Mouse (Mus musculus) v-Abl transformed pro-B cells (cell line): ENCODE measurements at regions not wholly inside any gene's neighbourhood (a gene's known extent, or its start where the extent isn't known, plus 50 kb on each side); places are given as distances from the start of the nearest gene placed in this dataset.

ENCODE experiments used
- in situ Hi-C, 2 experiments: fragments of 400-800 bp; cut with MboI; formaldehyde crosslinking; loops; one replicate each; pipeline ENCODE4 v1.15.1; 2025; ENCODE audit not compliant: unreplicated experiment in 2 of 2

DNA sequence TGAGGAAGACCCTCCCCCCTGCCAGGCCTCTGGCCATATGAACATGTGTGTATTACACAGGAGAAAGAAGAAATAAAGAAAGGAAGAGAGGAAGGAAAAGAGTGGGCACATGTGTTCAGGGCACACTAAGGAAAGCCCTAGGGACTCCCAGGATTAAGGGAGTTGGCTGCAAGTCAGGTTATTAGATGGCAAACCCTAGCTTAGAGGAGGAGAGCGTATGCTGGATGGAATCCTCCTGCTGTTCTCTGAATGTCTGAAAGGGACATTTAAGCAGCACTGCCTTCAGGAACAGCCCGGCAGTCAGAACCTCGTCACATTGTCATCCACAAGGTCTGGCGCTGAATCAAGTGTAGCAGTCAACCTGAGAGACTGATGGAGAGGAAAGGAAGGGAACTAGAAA is 98.1 kb upstream of the Ppp1r26 start:
- in situ Hi-C loops, result no loop called here

DNA sequence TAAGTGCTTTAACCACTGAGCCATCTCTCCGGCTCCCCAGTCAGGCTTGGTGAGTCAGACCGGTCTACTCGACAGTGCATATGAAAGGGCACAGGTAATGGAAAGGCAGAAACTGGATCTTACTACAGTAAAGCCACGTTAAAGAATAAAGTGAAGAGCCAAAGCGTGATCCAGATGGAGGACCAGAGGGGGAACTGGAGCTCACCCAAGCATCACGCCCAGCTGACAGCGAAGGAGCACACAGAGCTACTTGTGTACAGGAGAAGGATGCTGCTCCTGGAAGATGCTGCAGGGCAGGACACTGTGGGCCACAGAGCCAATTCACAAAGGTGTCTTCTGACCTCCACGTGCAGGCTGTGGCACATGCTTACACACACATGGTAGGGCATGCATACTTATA is 96.7 kb upstream of the Ppp1r26 start:
- in situ Hi-C loops, result no loop called here

DNA sequence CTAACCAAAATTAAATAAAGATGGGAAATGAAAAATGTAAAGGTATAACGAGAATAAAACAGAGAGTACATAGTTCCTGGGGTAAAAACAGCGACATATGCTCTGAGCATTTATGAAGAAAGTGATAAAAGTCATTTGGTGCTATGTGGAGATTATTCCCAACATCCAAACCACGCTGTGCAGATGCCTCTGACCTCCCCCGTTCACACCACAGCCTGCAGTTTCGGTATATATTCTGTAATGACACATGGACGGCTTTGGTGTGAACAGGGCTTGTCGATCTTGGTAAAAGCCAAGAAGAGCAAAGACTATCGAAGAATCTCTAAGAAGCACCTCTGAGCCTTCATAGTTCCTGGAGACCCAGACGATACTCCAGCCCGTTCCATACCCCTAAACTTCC is 95.2 kb upstream of the Ppp1r26 start:
- in situ Hi-C loops, result no loop called here

DNA sequence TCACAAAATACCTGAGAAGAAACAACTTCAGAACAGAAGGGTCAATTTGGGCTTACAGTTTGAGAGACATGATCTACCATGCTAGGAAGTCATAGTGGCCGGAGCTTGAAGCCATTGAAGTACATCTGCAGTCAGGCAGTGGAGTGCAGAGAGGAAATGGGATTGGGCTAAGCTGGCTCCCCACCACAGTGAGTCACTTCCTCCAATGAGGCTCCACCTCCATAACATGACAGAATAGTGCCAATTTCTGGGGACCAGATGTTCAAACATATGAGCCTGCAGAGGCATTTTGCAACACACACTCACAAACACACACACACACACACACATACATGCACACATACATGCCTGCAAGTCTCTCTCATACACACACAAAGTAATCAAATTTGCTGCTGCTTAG is 93.7 kb upstream of the Ppp1r26 start:
- in situ Hi-C loops, result no loop called here

DNA sequence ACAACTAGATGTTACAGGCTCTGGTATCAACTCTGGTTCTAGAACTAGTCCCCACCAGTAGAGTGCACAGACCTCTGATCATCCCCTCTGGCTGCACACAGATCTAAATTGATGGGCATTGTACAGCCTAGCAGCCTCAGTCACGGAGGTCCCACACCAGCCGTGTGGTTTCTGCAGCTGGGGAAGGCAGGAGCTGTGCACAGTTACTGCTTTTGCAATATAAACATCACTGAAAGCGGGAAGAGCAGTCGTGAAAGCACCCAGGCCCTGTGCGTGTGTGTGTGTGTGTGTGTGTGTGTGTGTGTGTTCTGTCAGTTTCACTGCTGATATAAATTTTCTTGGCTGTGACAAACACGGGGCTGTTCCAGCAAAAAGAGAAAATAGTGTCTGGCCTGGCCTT is 84.4 kb upstream of the Ppp1r26 start:
- in situ Hi-C loops, result no loop called here

DNA sequence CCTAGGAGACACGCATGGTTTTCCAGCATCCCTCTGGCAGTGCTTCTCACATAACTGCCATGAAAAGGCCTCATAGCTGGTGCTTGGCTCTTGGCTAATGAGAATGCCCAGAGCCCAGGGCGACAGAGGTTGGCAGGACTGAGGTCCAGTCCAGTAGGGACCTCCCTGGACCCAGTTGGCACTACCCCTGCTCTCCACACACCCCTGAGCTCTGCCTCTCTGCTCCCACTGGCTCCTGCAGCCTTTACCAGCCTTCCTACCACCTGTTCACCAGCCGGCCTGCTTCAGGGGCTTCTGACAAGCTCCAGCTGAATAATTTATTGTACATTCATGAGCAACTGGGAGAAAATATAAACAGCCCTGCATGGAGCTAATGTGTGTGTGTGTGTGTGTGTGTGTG is 82.0 kb upstream of the Ppp1r26 start:
- in situ Hi-C loops, result no loop called here

DNA sequence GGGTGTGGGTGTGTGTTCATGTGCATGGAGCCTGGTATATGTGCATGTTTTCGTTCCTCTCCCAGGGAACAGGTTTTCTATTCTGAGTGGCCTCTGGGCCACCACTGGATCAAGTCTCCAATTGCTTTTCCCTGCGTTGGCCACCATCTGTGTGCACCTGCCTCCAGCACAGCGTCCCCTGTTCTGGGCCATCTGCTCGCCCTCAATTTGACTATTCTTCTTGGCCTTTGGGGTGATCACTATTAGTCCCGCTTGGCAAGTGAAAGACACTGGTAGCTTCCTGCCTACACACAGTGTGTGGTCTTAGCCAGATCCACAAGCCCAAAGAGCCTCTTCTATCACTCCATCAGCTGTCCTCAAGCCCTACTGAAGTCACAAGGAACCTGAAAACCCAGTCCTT is 80.8 kb upstream of the Ppp1r26 start:
- in situ Hi-C loops, result no loop called here

DNA sequence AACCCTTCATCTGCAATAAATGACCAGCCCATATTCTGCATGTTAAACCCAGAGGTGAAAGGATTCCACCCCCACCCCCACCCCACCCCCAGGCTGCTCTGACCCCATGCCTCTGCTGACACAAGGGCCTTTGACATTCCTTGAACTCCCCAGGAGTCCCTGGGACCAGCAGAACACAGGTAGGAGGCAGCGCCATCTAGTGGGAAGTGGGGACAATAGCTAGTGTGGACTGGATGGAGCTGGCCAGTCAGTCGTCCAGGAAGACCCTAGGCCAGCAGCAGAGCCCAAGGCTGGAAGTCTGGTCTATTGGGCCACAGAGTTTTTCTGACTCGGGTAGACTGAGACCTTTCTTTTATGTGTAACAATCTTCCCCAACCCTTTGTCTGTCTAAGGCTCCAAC is 71.8 kb upstream of the Ppp1r26 start:
- in situ Hi-C loops, result loop anchor here in 1 of 2 experiments (5.0 to 25.0 kb wide), 2 partner anchors 37 to 1088 kb away; no protein-coding TSS in a partner anchor

DNA sequence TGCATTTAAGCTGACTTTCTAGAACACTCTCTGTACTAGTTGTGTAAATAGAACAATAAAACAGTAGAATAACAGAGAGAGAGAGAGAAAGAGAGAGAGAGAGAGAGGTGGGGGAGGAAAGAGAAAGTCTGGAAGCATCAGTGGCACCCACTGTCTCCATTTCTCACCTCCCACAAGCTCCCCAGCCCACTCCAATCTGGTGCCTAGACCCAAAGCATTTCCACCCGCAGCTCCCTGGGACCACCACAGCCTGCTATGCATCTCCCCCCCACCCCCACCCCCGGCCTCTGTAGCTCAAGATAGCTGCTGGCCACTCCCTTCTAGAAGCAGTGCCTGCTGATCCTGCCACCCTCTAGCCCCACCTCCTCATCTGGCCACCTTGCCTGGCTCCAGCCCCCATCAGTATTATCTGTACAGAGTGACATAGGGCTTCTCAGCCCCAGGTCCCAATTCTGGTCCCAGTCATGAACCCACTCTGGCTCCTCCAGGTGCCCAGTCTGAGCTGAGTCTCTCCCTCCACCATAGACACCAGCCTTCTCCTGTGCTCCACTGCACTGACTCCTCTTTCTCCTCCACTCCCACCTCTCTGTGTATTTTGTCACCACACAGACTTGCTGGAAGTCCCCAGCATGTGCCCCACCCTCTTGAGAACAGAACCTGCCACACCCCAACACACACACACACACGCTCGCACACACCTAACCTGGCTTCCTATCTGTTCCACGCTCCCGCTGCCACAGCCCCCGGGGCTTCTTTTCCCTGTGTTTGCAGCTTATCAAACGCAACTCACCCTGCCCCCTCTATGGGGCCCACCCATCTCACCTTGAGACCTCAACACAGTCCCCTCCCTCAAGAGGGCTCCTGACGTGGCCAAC is 68.4 kb upstream of the Ppp1r26 start:
- in situ Hi-C loops, result loop anchor here in 1 of 2 experiments (25.0 kb wide), 1 partner anchor 1091 kb away; no protein-coding TSS in a partner anchor

DNA sequence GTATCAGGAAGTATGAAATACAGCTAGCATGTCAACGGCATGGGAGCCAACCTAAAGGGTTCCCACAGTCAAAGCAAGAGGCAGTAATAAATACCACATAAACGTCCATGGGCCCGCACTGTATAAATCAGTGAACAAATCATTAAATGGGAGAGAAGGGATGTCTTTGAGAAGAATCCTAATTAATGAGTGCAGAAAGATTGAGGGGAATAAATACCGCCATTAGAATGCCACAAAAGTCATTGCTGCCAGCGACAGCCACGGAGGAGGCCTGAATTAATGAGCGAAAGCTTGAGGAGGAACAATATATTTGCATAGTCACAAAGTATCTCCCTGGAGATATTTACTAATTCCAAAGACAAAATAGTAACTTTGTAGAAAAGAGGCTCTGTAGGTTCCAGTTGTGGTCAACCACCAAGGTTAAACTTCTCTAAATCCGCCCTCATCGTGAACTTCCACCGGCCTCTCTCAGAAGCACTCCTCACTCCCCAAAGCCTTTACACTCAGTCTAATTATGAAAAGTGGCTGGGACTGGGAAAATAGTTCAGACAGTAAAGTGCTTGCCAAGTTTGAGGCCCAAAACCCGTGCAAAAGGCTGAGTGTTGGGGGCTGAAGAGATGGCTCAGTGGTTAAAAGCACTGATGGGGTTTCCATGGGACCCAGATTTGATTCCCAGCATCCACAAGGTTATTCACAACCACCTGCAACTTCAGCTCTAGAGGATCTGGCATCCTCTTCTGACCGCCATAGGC is 64.4 kb upstream of the Ppp1r26 start:
- in situ Hi-C loops, result loop anchor here in 1 of 2 experiments (25.0 kb wide), 1 partner anchor 1095 kb away; no protein-coding TSS in a partner anchor

DNA sequence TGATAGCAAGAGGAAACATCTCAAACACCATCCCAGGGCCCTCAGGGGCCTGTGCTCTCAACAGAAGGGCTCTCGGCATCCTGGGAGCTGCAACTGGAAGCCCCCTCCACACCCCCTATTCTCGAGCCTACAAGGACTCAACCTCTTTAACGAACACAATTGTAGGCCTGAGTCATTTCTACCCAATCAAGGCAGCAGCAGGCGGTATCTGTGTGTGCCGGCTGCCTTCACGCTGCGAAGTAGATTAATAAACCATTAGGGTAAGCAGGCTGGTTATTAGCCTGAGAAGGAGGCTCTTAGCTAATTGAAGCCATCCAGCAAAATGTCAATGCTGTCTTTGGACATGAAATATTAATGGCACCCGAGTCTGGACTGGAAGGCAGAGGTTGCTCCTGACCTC is 61.7 kb upstream of the Ppp1r26 start:
- in situ Hi-C loops, result loop anchor here in 1 of 2 experiments (25.0 kb wide), 1 partner anchor 1098 kb away; no protein-coding TSS in a partner anchor

DNA sequence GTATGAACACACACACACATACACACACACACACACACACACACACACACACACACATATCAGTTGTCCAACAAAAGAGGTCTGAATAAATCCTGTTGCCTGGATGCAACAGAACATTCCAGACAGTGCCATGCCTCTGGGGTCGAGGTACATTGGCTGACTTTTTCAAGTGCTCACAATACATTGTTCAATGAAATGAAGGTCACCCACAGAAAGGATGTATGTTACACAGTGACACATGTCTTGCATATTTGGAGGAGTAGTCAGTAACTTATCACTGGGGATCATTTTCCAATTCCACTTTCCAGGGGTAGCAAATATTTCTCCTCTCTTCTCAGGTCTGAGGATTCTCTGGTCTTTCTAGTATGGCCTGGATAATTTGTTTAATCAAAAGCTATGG is 59.8 kb upstream of the Ppp1r26 start:
- in situ Hi-C loops, result loop anchor here in 1 of 2 experiments (25.0 kb wide), 1 partner anchor 1099 kb away; no protein-coding TSS in a partner anchor

DNA sequence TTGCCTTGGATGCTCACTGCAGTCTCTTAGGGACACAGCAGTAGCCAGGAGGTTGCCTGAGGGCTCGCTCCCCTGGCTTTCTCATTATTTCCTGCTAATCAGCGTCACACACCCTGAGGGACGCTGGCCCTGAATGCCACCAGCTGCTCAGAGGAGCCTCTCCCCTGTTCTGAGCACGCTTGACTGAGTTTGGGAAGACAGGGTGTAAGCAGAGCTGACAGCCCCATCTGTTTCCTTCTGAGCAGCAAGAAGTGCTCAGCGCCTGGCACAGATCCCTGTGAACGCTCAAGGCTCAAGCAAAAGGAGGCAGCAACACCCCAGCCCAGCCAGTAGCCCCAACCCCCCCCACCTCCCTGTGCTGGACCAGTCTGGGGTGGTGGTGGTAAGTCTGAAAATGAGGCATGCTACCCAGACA is 59.2 kb upstream of the Ppp1r26 start:
- in situ Hi-C loops, result loop anchor here in 1 of 2 experiments (25.0 kb wide), 1 partner anchor 1100 kb away; no protein-coding TSS in a partner anchor

DNA sequence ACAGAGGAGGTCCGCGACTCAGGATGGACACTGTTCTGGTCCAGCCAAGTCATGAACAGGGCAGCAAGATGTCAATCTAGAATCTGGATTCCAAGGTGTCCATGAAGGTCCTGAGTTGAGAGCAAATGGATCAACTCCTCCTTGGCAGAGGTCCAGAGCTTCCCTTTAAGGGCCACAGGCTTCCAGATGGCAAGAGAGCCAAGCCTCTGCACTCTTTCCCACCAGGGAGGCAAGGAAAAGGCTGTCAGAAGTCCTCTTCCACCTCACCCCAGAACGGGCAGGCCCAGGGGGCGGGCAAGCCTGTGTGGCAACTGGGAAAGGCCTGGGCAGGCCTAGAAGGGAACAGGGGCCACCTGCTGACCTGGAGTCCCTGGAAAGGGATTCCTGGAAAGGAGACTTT is 58.7 kb upstream of the Ppp1r26 start:
- in situ Hi-C loops, result loop anchor here in 1 of 2 experiments (25.0 kb wide), 1 partner anchor 1101 kb away; no protein-coding TSS in a partner anchor

DNA sequence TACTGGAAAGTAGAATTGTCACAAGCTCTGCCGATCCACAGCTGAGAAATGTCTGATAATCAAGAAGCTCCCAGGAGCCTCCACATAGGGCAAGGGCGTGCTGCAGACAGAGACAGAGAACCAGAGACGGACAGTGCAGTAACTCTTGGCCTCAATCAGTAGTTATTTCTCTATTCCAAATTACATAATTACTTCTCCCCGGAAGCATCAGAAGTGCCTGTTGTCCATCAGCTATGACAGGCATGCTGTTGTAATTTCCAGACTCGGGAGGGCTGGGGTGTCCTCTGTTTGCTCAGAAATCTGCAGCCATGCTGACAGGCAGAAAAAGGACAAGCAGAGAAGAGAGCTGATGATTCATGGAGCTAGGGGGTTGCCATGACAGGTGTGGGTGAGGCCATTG is 56.9 kb upstream of the Ppp1r26 start:
- in situ Hi-C loops, result loop anchor here in 1 of 2 experiments (25.0 kb wide), 1 partner anchor 1102 kb away; no protein-coding TSS in a partner anchor

DNA sequence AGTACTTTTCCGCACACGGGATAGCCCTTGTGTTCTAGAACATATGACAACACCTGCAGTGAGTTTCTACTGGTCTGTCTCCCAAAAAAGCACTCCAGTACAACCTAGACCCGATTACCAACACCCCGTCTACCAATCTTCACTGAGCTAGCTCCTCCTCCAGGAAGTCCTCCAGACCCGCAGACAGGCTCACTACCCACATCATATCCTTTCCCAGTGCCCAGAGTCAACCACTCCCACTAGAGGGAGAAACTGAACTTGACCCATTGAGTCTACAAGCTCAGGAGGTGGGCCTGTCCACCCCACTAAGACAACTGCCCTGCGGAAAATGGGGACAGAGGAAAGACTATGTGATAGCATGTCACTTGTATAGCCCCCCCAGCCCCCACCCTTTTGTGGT is 51.2 kb upstream of the Ppp1r26 start:
- in situ Hi-C loops, result loop anchor here in 1 of 2 experiments (25.0 kb wide), 1 partner anchor 1108 kb away; no protein-coding TSS in a partner anchor
